Mouse (Mus musculus): ENCODE data around the gene Nav3.

Nav3 gene

DNA sequence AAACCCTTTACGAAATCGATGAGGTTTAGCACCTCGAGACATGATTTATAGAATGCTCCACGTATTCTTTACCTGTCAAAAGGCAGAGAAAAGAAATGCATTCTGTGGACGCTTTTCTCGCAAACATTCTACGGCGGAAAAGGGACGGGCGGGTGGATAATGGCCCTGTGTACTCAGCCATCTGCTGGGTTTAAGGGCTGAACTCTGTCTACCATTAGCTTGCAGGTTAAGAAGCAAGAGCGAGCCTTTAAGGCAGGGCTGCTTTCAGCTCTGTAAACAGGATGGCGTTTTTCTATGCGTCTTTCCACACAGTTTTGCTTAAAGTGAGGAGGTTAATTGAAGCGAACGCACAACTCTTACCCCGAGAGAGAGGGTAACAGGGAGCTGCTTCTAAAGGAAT lies 818.3 kb downstream of the Nav3 start:
- no peak for DNase-seq

All from kidney, adult 18-20 months (tissue).